Mouse (Mus musculus) hindbrain, embryonic 16.5 days (tissue): Measurements from ENCODE around the gene Lrrfip2. TPM values are rescaled to one million over a fixed set of nuclear protein-coding genes. Genes with fewer than 3 reads are reported as not detected.

Experiments
- ATAC-seq: fragments of 200-750 bp; cut with Nextera tagmentation; 2 replicates; pipeline ENCODE4 v1.8.0; 2017; ENCODE audit warnings: moderate TSS enrichment, moderate library complexity
- H3K27ac ChIP-seq: fragments of 300-500 bp; sonication (generic); 2 replicates; pipeline ENCODE4 v1.5.1; 2014; ENCODE audit warnings: low read depth, mild to moderate bottlenecking, control low read depth, low read length, moderate library complexity
- H3K27me3 ChIP-seq: fragments of 300-500 bp; sonication (generic); replicated peaks from 2 replicates; pipeline ENCODE4 v1.6.1; 2014; ENCODE audit warnings: low read length; ENCODE audit not compliant: control insufficient read depth, insufficient read depth
- H3K36me3 ChIP-seq: fragments of 300-500 bp; sonication (generic); 2 replicates; pipeline ENCODE4 v1.6.1; 2014; ENCODE audit warnings: mild to moderate bottlenecking, low read length, moderate library complexity, mixed read lengths; ENCODE audit not compliant: control insufficient read depth, insufficient read depth
- H3K4me1 ChIP-seq: fragments of 300-500 bp; sonication (generic); 2 replicates; pipeline ENCODE4 v1.6.1; 2014; ENCODE audit warnings: low read depth, low read length; ENCODE audit not compliant: control insufficient read depth, insufficient read depth
- H3K4me2 ChIP-seq: fragments of 300-500 bp; sonication (generic); 2 replicates; pipeline ENCODE4 v1.6.1; 2014; ENCODE audit warnings: mild to moderate bottlenecking, low read length, control low read depth, moderate library complexity
- H3K4me3 ChIP-seq: fragments of 300-500 bp; sonication (generic); 2 replicates; pipeline ENCODE4 v1.5.1; 2014; ENCODE audit warnings: mild to moderate bottlenecking, low read length, control low read depth, moderate library complexity
- H3K9ac ChIP-seq: fragments of 300-500 bp; sonication (generic); 2 replicates; pipeline ENCODE4 v1.6.1; 2014; ENCODE audit warnings: low read depth, mild to moderate bottlenecking, control low read depth, low read length, moderate library complexity
- H3K9me3 ChIP-seq: fragments of 300-500 bp; sonication (generic); 2 replicates; pipeline ENCODE4 v1.6.1; 2014; ENCODE audit warnings: mild to moderate bottlenecking, low read length, moderate library complexity; ENCODE audit not compliant: control insufficient read depth
- WGBS: fragments of 180-500 bp; shearing (Covaris S2); extraction: QIAGEN DNeasy Blood & Tissue Kit; methylation state at CpG from one replicate; pipeline ENCODE4 v1.1.7; 2014; 5-methylcytosine and 5-hydroxymethylcytosine counted together
- polyA plus RNA-seq: library from polyadenylated mRNA; unstranded; fragments of >200 nt; fragmentation: Nextera tagmentation; extraction: Ambion mirVana; gene quantifications from 2 replicates; pipeline ENCODE4 v1.2.1, GENCODE M21; 2015

Gene Lrrfip2
- polyA plus RNA-seq, 1 experiment from 2014 or later: 47.1 TPM

GRCm38 (mm10) chr9:111086995-111087606 lies 30.3 kb upstream of the Lrrfip2 start:
- Histone ChIP-seq H3K4me3 (no peak overlapping the region), H3K9ac (no peak overlapping the region), H3K27ac (no peak overlapping the region), H3K4me2 (no peak overlapping the region), H3K4me1 (no peaks in the 10 kb centered on the region), H3K9me3 (no peaks in the 10 kb centered on the region), H3K27me3 (no peaks in the 10 kb centered on the region), H3K36me3 (no peaks in the 10 kb centered on the region)
- WGBS: 31% methylated on average over 3 of the region's 3 CpGs
- no peak for ATAC-seq

- no peaks in the 10 kb centered on the region for H3K9me3 ChIP-seq
- no peaks in the 10 kb centered on the region for H3K36me3 ChIP-seq
- no peak overlapping the region for H3K4me3 ChIP-seq
- H3K4me1 ChIP-seq: no peaks in the 10 kb centered on the region
- no peaks in the 10 kb centered on the region for H3K27me3 ChIP-seq
- ATAC-seq: no peak
- no peak overlapping the region for H3K4me2 ChIP-seq
- no peak overlapping the region for H3K27ac ChIP-seq
- no peak overlapping the region for H3K9ac ChIP-seq
- 8% methylated on average over 5 of the region's 5 CpGs for WGBS
Measured at GRCm38 (mm10) chr9:111087960-111088359, 29.4 kb upstream of the Lrrfip2 start.

- 25% methylated on average over 7 of the region's 7 CpGs for WGBS
- Histone ChIP-seq H3K9ac (no peak overlapping the region), H3K9me3 (no peaks in the 10 kb centered on the region), H3K27me3 (no peaks in the 10 kb centered on the region), H3K4me2 (no peak overlapping the region), H3K4me3 (no peak overlapping the region), H3K27ac (no peak overlapping the region), H3K4me1 (no peaks in the 10 kb centered on the region), H3K36me3 (no peaks in the 10 kb centered on the region)
- no peak for ATAC-seq
Measured at GRCm38 (mm10) chr9:111088886-111089285, 28.5 kb upstream of the Lrrfip2 start.

- H3K4me2 ChIP-seq: 0 out of 2 replicates have a peak overlapping the region, but pooled peaks have one; percentile 5
Measured at GRCm38 (mm10) chr9:111092657-111093056, 24.7 kb upstream of the Lrrfip2 start.

GRCm38 (mm10) chr9:111093094-111093493 lies 24.3 kb upstream of the Lrrfip2 start:
- no peaks in the 10 kb centered on the region for H3K9me3 ChIP-seq
- no peaks in the 10 kb centered on the region for H3K36me3 ChIP-seq
- no peaks in the 10 kb centered on the region for H3K4me1 ChIP-seq
- ATAC-seq: no peak
- no peak overlapping the region for H3K9ac ChIP-seq
- H3K27ac ChIP-seq: no peak overlapping the region
- 28% methylated on average over 5 of the region's 5 CpGs for WGBS
- no peaks in the 10 kb centered on the region for H3K27me3 ChIP-seq
- H3K4me3 ChIP-seq: no peak overlapping the region
- H3K4me2 ChIP-seq: no peak overlapping the region

More at GRCm38 (mm10) chr9:111092657-111093056, 24.7 kb upstream of the Lrrfip2 start:
- Histone ChIP-seq H3K9me3 (no peaks in the 10 kb centered on the region), H3K27ac (no peak overlapping the region), H3K4me3 (no peak overlapping the region), H3K4me1 (no peaks in the 10 kb centered on the region), H3K27me3 (no peaks in the 10 kb centered on the region), H3K36me3 (no peaks in the 10 kb centered on the region), H3K9ac (no peak overlapping the region)
- ATAC-seq: no peak
- 59% methylated on average over 9 of the region's 9 CpGs for WGBS

- WGBS: 86% methylated on average over 5 of the region's 5 CpGs
- no peak for ATAC-seq
- Histone ChIP-seq H3K9me3 (no peaks in the 10 kb centered on the region), H3K36me3 (no peaks in the 10 kb centered on the region), H3K4me1 (no peaks in the 10 kb centered on the region), H3K4me2 (no peak overlapping the region), H3K27ac (no peak overlapping the region), H3K4me3 (no peak overlapping the region), H3K9ac (no peak overlapping the region), H3K27me3 (no peaks in the 10 kb centered on the region)
Measured at GRCm38 (mm10) chr9:111094626-111095025, 22.8 kb upstream of the Lrrfip2 start.

- no peak for ATAC-seq
- H3K36me3 ChIP-seq: no peaks in the 10 kb centered on the region
Measured at GRCm38 (mm10) chr9:111095710-111096109, 21.7 kb upstream of the Lrrfip2 start.

GRCm38 (mm10) chr9:111096419-111097326 lies 20.7 kb upstream of the Lrrfip2 start:
- 85% methylated on average over 16 of the region's 16 CpGs for WGBS
- no peak for ATAC-seq

More at GRCm38 (mm10) chr9:111095710-111096109, 21.7 kb upstream of the Lrrfip2 start:
- Histone ChIP-seq H3K4me2 (no peak overlapping the region), H3K9me3 (no peaks in the 10 kb centered on the region), H3K27me3 (no peaks in the 10 kb centered on the region), H3K4me3 (no peak overlapping the region), H3K27ac (no peak overlapping the region), H3K9ac (no peak overlapping the region), H3K4me1 (no peaks in the 10 kb centered on the region)
- 86% methylated on average over 7 of the region's 7 CpGs for WGBS

GRCm38 (mm10) chr9:111097543-111097942 lies 19.8 kb upstream of the Lrrfip2 start:
- Histone ChIP-seq H3K4me1 (no peaks in the 10 kb centered on the region), H3K9me3 (no peaks in the 10 kb centered on the region), H3K27me3 (no peaks in the 10 kb centered on the region), H3K27ac (no peak overlapping the region), H3K36me3 (no peaks in the 10 kb centered on the region), H3K4me2 (no peak overlapping the region), H3K9ac (no peak overlapping the region), H3K4me3 (no peak overlapping the region)
- 71% methylated on average over 6 of the region's 6 CpGs for WGBS
- ATAC-seq: no peak

More at GRCm38 (mm10) chr9:111096419-111097326, 20.7 kb upstream of the Lrrfip2 start:
- Histone ChIP-seq H3K4me2 (no peak overlapping the region), H3K9ac (no peak overlapping the region), H3K27ac (no peak overlapping the region), H3K36me3 (no peaks in the 10 kb centered on the region), H3K4me3 (no peak overlapping the region), H3K27me3 (no peaks in the 10 kb centered on the region), H3K9me3 (no peaks in the 10 kb centered on the region), H3K4me1 (no peaks in the 10 kb centered on the region)
